Mouse (Mus musculus): ENCODE data around the gene Syce2. TPM values are rescaled to one million over a fixed set of nuclear protein-coding genes. Genes with fewer than 3 reads are reported as not detected.

Gene Syce2
- polyA plus RNA-seq, 1 experiment from 2014 or later, result 86.2 TPM

GRCm38 (mm10) chr8:84935489-84935888 lies 63.6 kb downstream of the Syce2 start:
- DNase-seq (ENCODE audit: low spot score), result no peak
- peak overlapping the region; percentile 63; the same call in 1 of the 2 replicates for H3K4me3 ChIP-seq (ENCODE audit: low read depth, low read length)

GRCm38 (mm10) chr8:84936041-84936961 lies 64.4 kb downstream of the Syce2 start:
- DNase-seq (ENCODE audit: low spot score) (peak; percentile 61), ATAC-seq (replicated peaks; ENCODE audit: low FRiP score) (0 out of 2 replicates have a peak, but pooled peaks have one; percentile 17)
- H3K36me3 ChIP-seq (ENCODE audit: control insufficient read depth, insufficient read depth, low read length), result no peaks in the 10 kb centered on the region
- H3K27ac ChIP-seq (ENCODE audit: low read depth, low read length), result peak overlapping the region; percentile 39; the same call in 1 of the 2 replicates
- WGBS, result 17% methylated on average over 23 of the region's 23 CpGs
- peak overlapping the region; percentile 63 for H3K4me3 ChIP-seq (ENCODE audit: low read depth, low read length)
- no peaks in the 10 kb centered on the region for H3K9me3 ChIP-seq (ENCODE audit: control insufficient read depth, low read length)
- H3K9ac ChIP-seq (ENCODE audit: low read length), result peak overlapping the region; percentile 75
- peaks cover 18% of the 10 kb centered on the region for H3K27me3 ChIP-seq (ENCODE audit: control insufficient read depth, insufficient read depth, low read length)
- peak overlapping the region; percentile 91 for H3K4me2 ChIP-seq (ENCODE audit: low read depth, low read length, severe bottlenecking)
- peaks cover 18% of the 10 kb centered on the region for H3K4me1 ChIP-seq (replicated peaks; ENCODE audit: control insufficient read depth, insufficient read depth, low read length)

More at GRCm38 (mm10) chr8:84935489-84935888, 63.6 kb downstream of the Syce2 start:
- H3K27me3 ChIP-seq (ENCODE audit: control insufficient read depth, insufficient read depth, low read length), result peaks cover 20% of the 10 kb centered on the region
- no peaks in the 10 kb centered on the region for H3K36me3 ChIP-seq (ENCODE audit: control insufficient read depth, insufficient read depth, low read length)
- peak; percentile 22 for ATAC-seq (replicated peaks; ENCODE audit: low FRiP score)
- no peaks in the 10 kb centered on the region for H3K9me3 ChIP-seq (ENCODE audit: control insufficient read depth, low read length)
- H3K4me1 ChIP-seq (replicated peaks; ENCODE audit: control insufficient read depth, insufficient read depth, low read length), result peaks cover 18% of the 10 kb centered on the region
- H3K27ac ChIP-seq (ENCODE audit: low read depth, low read length), result no peak overlapping the region
- no peak overlapping the region; the same call in 1 of the 2 replicates for H3K9ac ChIP-seq (ENCODE audit: low read length)
- peak overlapping the region; percentile 91 for H3K4me2 ChIP-seq (ENCODE audit: low read depth, low read length, severe bottlenecking)
- 6% methylated on average over 14 of the region's 14 CpGs for WGBS

GRCm38 (mm10) chr8:84936962-84937546 lies 65.1 kb downstream of the Syce2 start, which contains the start of gene Mast1:
Gene Mast1, minus strand, starts transcription at chr8:84937359.
- H3K27me3 ChIP-seq (ENCODE audit: control insufficient read depth, insufficient read depth, low read length), result peaks cover 18% of the 10 kb centered on the region
- DNase-seq (ENCODE audit: low spot score) (peak; percentile 91), ATAC-seq (replicated peaks; ENCODE audit: low FRiP score) (peak; percentile 47; the same call in 1 of the 2 replicates)
- H3K4me1 ChIP-seq (replicated peaks; ENCODE audit: control insufficient read depth, insufficient read depth, low read length), result peaks cover 18% of the 10 kb centered on the region
- H3K9me3 ChIP-seq (ENCODE audit: control insufficient read depth, low read length), result no peaks in the 10 kb centered on the region
- peak within 1 kb of the TSS; percentile 39; the same call in 1 of the 2 replicates for H3K27ac ChIP-seq (ENCODE audit: low read depth, low read length)
- no peaks in the 10 kb centered on the region for H3K36me3 ChIP-seq (ENCODE audit: control insufficient read depth, insufficient read depth, low read length)
- H3K9ac ChIP-seq (ENCODE audit: low read length), result peak within 1 kb of the TSS; percentile 75
- H3K4me3 ChIP-seq (ENCODE audit: low read depth, low read length), result peak within 1 kb of the TSS; percentile 63
- peak within 1 kb of the TSS; percentile 91 for H3K4me2 ChIP-seq (ENCODE audit: low read depth, low read length, severe bottlenecking)
- under 1% methylated on average over 48 of the region's 50 CpGs for WGBS

Small RNAs within 50 kb of the gene (microRNA-seq; reads per million reads assigned to microRNA genes)
- gene Gm24197 (ENCODE audit: insufficient number of aligned reads), result not detected
- 5.9 reads per million for gene Mir7069 (ENCODE audit: insufficient number of aligned reads)

Other genes starting within 250 kb of the Syce2 start
- gene Ier2, start 209.3 kb upstream of the Syce2 start, polyA plus RNA-seq (2014; fragmentation: Nextera tagmentation; extraction: Ambion mirVana), result 67.3 and 68.7 TPM in 2 replicates
- gene Trmt1, start 185.8 kb upstream of the Syce2 start, polyA plus RNA-seq (2014; fragmentation: Nextera tagmentation; extraction: Ambion mirVana), result 52.7 and 72.3 TPM in 2 replicates
- gene Nacc1, start 184.2 kb upstream of the Syce2 start, polyA plus RNA-seq (2014; fragmentation: Nextera tagmentation; extraction: Ambion mirVana), result 34.6 and 37.7 TPM in 2 replicates
- 5.0 and 5.7 TPM in 2 replicates for gene Lyl1, start 170.7 kb upstream of the Syce2 start, polyA plus RNA-seq (2014; fragmentation: Nextera tagmentation; extraction: Ambion mirVana)
- gene G430095P16Rik, start 149.1 kb upstream of the Syce2 start, polyA plus RNA-seq (2014; fragmentation: Nextera tagmentation; extraction: Ambion mirVana), result 3.0 and 3.1 TPM in 2 replicates
- 7.7 and 8.9 TPM in 2 replicates for gene Nfix, start 71.8 kb upstream of the Syce2 start, polyA plus RNA-seq (2014; fragmentation: Nextera tagmentation; extraction: Ambion mirVana)
- 5.5 and 6.4 TPM in 2 replicates for gene Dand5, start 49.3 kb upstream of the Syce2 start, polyA plus RNA-seq (2014; fragmentation: Nextera tagmentation; extraction: Ambion mirVana)
- gene Gadd45gip1, start 40.6 kb upstream of the Syce2 start, polyA plus RNA-seq (2014; fragmentation: Nextera tagmentation; extraction: Ambion mirVana), result 41.0 and 44.3 TPM in 2 replicates
- gene Rad23a, start 31.4 kb upstream of the Syce2 start, polyA plus RNA-seq (2014; fragmentation: Nextera tagmentation; extraction: Ambion mirVana), result 102 and 110 TPM in 2 replicates
- gene Calr, start 25.2 kb upstream of the Syce2 start, polyA plus RNA-seq (2014; fragmentation: Nextera tagmentation; extraction: Ambion mirVana), result 722 and 731 TPM in 2 replicates
- 112 and 120 TPM in 2 replicates for gene Farsa, start 15.1 kb upstream of the Syce2 start, polyA plus RNA-seq (2014; fragmentation: Nextera tagmentation; extraction: Ambion mirVana)
- gene Gcdh, start 21.8 kb downstream of the Syce2 start, polyA plus RNA-seq (2014; fragmentation: Nextera tagmentation; extraction: Ambion mirVana), result 37.8 and 39.6 TPM in 2 replicates
- 14.2 and 17.5 TPM in 2 replicates for gene Klf1, start 29.8 kb downstream of the Syce2 start, polyA plus RNA-seq (2014; fragmentation: Nextera tagmentation; extraction: Ambion mirVana)
- 7.2 and 9.5 TPM in 2 replicates for gene Dnase2a, start 36.4 kb downstream of the Syce2 start, polyA plus RNA-seq (2014; fragmentation: Nextera tagmentation; extraction: Ambion mirVana)
- 14.2 and 15.9 TPM in 2 replicates for gene Mast1, start 65.2 kb downstream of the Syce2 start, polyA plus RNA-seq (2014; fragmentation: Nextera tagmentation; extraction: Ambion mirVana)
- 0.19 and 0.36 TPM in 2 replicates for gene Rtbdn, start 74.9 kb downstream of the Syce2 start, polyA plus RNA-seq (2014; fragmentation: Nextera tagmentation; extraction: Ambion mirVana)
- gene Gm49661, start 97.3 kb downstream of the Syce2 start, polyA plus RNA-seq (2014; fragmentation: Nextera tagmentation; extraction: Ambion mirVana), result not detected in 2 replicates
- 1,226 and 1,312 TPM in 2 replicates for gene Prdx2, start 97.5 kb downstream of the Syce2 start, polyA plus RNA-seq (2014; fragmentation: Nextera tagmentation; extraction: Ambion mirVana)
- 128 and 147 TPM in 2 replicates for gene Rnaseh2a, start 97.7 kb downstream of the Syce2 start, polyA plus RNA-seq (2014; fragmentation: Nextera tagmentation; extraction: Ambion mirVana)
- 5.2 and 5.8 TPM in 2 replicates for gene Junb, start 106.6 kb downstream of the Syce2 start, polyA plus RNA-seq (2014; fragmentation: Nextera tagmentation; extraction: Ambion mirVana)
- 14.8 and 15.5 TPM in 2 replicates for gene Hook2, start 118.5 kb downstream of the Syce2 start, polyA plus RNA-seq (2014; fragmentation: Nextera tagmentation; extraction: Ambion mirVana)
- not detected in 2 replicates for gene Best2, start 142.4 kb downstream of the Syce2 start, polyA plus RNA-seq (2014; fragmentation: Nextera tagmentation; extraction: Ambion mirVana)
- gene Asna1, start 153.2 kb downstream of the Syce2 start, polyA plus RNA-seq (2014; fragmentation: Nextera tagmentation; extraction: Ambion mirVana), result 118 and 127 TPM in 2 replicates
- gene Trir, start 154.7 kb downstream of the Syce2 start, polyA plus RNA-seq (2014; fragmentation: Nextera tagmentation; extraction: Ambion mirVana), result 170 and 172 TPM in 2 replicates
- gene Tnpo2, start 164.8 kb downstream of the Syce2 start, polyA plus RNA-seq (2014; fragmentation: Nextera tagmentation; extraction: Ambion mirVana), result 19.9 and 27.2 TPM in 2 replicates
- 23.8 and 33.8 TPM in 2 replicates for gene Fbxw9, start 187.9 kb downstream of the Syce2 start, polyA plus RNA-seq (2014; fragmentation: Nextera tagmentation; extraction: Ambion mirVana)
- not detected in 2 replicates for gene Gm5741, start 195.9 kb downstream of the Syce2 start, polyA plus RNA-seq (2014; fragmentation: Nextera tagmentation; extraction: Ambion mirVana)
- gene Dhps, start 199.6 kb downstream of the Syce2 start, polyA plus RNA-seq (2014; fragmentation: Nextera tagmentation; extraction: Ambion mirVana), result 63.5 and 68.5 TPM in 2 replicates
- gene Wdr83os, start 208.6 kb downstream of the Syce2 start, polyA plus RNA-seq (2014; fragmentation: Nextera tagmentation; extraction: Ambion mirVana), result 123 and 125 TPM in 2 replicates
- 47.3 and 57.4 TPM in 2 replicates for gene Wdr83, start 209.2 kb downstream of the Syce2 start, polyA plus RNA-seq (2014; fragmentation: Nextera tagmentation; extraction: Ambion mirVana)
- gene Man2b1, start 211.2 kb downstream of the Syce2 start, polyA plus RNA-seq (2014; fragmentation: Nextera tagmentation; extraction: Ambion mirVana), result 20.9 and 21.0 TPM in 2 replicates